Mouse (Mus musculus) MEL-GATA-1-ER (cell line): ENCODE data around the gene Stk32c.
A peak's percentile ranks its signal among the peaks of the same experiment; 100 is the strongest.

ENCODE experiments used
- DNase-seq: peaks from one replicate; pipeline ENCODE4 v3.0.0-alpha.2; 2012; ENCODE audit warnings: low read depth; ENCODE audit errors: extremely low read depth

Stk32c gene

DNA sequence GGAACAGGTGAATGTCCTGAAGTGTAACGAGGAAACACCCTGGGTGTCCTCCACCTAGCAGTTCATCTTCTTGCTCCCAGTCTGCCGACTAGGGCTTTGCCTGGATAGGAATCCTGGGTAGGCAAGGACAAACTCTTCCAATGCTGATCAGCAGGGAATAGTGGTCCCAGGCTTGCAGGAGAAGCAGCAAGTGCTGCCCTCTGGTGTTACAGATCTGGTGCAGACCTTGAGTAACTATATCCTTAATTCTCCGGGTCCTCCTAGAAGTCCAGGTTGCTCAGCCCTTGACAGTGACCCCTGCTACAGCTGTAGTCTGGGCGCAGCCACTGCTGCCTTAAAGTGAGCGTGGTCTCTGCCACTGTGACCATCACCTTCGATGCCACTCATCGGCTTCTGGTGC, 13.0 kb downstream of the Stk32c start:
- no peak for DNase-seq

DNA sequence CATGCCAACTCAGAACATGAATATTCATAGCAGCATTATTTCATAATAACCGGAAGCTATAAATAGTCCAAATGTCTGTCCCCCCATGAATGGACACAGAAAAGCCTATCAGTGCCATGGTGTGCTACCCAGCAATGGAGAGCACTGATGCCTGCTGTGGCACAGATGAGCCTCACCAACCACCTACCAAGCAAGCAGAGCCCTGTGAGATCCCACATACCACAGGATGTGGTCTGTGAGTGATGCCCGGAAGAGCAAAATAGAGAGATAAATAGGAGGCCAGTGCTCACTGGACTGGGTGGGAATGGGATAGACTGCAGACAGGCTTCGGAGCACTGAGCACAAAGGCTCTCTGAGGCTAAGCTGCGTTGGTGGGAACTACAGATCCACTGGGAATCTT, 16.1 kb downstream of the Stk32c start:
- no peak for DNase-seq

DNA sequence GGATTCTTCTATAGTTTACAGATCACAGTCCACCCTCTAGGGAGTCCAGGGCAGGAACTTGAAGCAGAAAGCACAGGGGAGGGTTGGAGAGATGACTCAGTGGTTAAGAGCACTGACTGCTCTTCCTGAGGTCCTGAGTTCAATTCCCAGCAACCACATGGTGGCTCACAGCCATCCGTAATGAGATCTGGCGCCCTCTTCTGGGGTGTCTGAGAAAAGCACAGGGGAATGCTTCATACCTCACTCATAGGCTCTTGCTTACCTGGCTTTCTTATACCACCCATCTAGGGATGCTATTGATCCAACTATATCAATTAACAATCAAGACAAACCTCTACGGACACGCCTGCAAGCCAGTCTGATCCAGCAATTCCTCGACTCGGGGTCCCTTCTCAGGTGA, 21.5 kb downstream of the Stk32c start:
- no peak for DNase-seq

DNA sequence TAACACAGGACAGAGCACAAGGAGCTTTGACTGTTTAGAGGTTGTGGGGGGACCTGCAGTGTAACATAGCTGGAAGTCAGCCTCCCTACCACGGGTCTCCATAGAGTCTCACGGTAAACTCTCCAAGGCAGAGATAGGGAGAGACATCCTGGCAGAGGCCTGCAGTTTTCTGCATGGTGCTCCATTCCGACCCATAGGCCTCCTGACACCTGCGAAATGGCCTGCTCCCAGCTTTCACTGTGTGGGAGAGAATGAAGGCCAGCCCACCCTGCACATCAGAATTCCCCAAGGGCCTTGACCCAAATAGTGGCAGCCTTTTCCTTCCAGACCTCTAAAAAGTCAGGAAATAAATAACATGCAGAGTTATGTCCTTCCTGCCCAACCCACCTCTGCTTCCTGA, 22.5 kb downstream of the Stk32c start:
- DNase-seq: no peak

- DNase-seq: no peak
Measured at GRCm38 (mm10) chr7:139188634-139189207, 24.4 kb downstream of the Stk32c start.

DNA sequence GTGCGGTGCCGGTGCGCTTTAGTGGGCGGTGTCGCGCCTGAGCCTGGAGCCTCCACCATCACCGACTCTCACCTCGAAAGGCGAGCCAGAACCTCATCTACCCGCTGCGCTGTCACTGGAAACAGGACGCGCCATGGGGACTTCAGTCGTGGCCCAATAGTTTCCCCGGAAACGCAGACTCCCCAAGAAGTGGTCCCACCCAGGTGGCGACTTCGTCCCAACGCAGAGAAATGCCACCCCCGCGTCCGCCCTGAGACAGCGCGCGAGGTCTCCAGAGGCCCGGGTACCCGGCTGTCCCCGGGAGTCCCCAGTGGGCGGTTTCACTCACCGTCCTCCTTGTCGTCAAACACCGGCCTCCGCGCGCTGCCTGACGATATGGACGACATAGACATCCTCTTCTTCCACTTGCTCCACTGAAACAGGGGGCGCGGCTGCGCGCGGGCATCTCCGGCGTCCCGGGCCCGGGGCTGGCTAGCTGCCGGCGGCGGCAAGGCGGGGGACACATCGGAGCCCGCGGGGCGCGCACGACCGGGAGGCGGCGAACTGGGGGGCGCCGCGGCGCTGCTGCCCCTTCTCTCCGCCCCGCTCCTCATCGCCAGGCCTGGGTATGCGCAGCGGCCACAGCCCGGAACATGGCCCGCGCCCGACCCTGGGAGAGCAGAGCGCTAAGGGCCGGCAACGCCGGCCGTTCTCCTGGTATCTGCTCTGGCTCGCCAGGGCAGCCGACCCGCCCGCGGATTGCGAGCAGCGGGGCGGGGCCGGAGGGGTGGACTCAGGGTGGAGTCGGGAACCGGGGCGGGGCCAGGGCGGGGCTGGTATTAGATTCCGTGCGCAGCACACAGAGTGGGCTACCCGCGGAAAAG, 25.1 kb downstream of the Stk32c start:
- no peak for DNase-seq

- DNase-seq: no peak
Measured at GRCm38 (mm10) chr7:139187277-139187676, 25.8 kb downstream of the Stk32c start.

- no peak for DNase-seq
Measured at GRCm38 (mm10) chr7:139186436-139186835, 26.7 kb downstream of the Stk32c start.

DNA sequence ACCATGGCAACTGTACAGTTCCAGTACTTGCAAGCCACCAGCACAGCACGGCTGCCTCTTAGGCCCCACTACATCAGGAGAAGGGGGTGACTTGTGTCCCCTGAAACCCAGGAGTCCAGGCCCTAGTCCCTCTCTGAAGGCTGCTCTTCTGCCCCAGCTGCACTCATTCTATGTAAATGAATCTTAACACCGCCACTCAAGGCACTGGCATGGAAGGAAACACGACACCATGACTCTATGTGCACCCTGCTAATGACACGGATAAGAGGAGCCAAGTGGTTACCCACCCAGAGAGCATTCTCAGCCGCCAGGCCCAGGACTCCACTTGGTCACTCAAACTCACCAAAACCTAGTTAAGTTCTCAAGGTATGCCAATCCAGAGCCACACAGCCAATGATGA, 27.1 kb downstream of the Stk32c start:
- DNase-seq: no peak

- no peak for DNase-seq
Measured at GRCm38 (mm10) chr7:139184846-139185245, 28.3 kb downstream of the Stk32c start.

- no peak for DNase-seq
Measured at GRCm38 (mm10) chr7:139184396-139184795, 28.7 kb downstream of the Stk32c start.

GRCm38 (mm10) chr7:139180058-139180457, 33.0 kb downstream of the Stk32c start:
- no peak for DNase-seq

DNA sequence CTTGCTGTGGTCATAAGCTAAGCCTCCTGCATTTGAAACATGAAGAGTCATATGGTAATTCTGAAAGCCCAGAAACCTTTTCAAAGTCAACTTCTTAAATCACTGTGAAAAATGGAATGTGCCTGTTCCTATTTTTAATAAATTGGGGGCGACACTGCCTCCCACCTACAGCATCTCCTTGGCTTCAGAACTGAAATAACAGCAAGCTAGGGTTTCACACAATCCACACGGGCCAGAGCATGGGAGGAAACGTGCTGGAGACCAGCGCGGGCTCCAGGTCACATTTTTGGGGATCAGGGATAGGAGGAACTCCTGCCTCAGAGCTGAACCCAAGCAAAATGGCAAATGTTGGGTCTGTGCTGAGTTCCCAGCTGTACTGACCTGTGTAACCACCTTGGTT, 33.8 kb downstream of the Stk32c start:
- DNase-seq: no peak

DNA sequence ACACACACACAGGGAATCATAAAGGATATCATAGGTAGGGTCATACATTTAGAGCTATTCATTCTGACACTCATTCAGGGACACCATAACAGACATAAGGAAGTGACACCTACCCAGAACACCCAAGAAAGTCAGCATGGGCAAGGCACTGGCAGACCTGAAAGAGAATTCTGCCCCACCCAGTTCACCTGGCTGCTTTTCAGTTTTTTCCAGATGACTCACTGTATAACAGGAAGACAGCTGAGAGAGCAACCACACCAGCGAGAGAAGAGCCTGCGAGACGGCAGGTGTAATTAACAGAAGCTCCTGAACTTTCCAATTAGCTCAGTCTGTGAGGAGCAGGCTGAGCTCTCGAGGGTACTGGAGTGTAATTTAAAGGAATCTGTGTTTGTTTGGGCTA, 44.0 kb downstream of the Stk32c start:
- DNase-seq: no peak

- DNase-seq: no peak
Measured at GRCm38 (mm10) chr7:139164410-139164809, 48.7 kb downstream of the Stk32c start.

DNA sequence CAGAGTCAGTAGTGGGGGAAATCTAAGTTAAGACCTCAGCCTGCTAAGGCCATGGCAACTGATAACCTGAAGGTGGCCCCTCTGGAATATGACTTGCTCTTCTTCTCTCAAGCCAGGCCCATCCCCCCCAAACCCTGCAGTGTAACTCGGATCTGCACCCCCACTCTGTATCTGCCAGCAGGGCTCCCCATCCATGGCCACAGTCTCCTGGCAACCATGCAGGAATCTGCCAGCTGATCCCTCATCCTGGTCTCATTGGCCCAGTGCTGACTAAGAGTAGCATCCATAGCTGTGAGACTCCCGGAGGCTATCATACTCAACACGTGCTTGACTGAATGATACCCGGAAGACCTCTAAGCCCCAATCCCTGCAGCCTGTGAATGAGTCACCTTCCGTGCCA, 54.2 kb downstream of the Stk32c start:
- no peak for DNase-seq

GRCm38 (mm10) chr7:139158549-139158948, 54.6 kb downstream of the Stk32c start:
- no peak for DNase-seq

GRCm38 (mm10) chr7:139157541-139157940, 55.6 kb downstream of the Stk32c start:
- no peak for DNase-seq

GRCm38 (mm10) chr7:139156341-139157058, 56.6 kb downstream of the Stk32c start:
- peak; percentile 0 for DNase-seq

DNA sequence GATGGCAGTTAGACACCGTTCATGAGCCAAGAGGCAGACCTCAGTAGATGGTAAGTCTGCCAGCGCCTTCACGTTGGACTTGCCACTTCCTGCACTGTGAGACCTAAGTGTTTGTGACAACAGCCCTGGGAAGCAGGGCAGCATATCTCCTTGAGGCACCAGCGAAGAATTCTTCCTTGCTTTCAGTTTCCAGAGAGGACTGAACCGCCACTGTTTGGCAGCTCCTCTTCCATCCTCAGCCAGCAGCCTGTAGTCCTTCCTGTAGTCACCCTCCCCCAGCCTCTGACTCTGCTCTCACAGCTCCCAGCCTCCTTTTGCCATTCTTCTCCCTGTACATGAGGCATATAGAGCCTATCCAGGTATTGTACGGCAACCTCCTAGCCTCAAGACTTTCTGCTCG, 60.2 kb downstream of the Stk32c start:
- DNase-seq: no peak

GRCm38 (mm10) chr7:139151116-139151515, 62.0 kb downstream of the Stk32c start:
- no peak for DNase-seq

DNA sequence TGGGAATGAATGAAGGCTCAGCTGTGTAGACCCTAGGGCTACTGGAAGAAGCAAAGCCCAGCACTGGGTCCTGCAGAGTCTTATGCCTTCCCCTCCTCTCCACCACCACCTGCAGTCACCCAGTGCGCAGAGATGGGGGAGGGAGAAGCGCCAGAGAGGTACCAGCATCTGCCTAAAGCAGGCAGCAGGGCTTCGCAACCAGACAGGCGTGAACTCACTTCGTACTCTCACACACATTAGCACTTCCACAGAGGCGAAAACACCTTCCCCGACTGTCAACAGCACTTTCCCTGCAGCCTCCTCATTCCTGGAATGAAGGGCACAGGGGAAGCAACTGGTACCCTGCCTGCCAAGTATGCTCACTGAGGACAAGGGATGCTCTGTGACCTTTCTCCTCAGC, 63.7 kb downstream of the Stk32c start:
- no peak for DNase-seq
